Mouse (Mus musculus) embryonic facial prominence, embryonic 10.5 days (tissue): Measurements from ENCODE around the gene Wdr27. TPM values are rescaled to one million over a fixed set of nuclear protein-coding genes. Genes with fewer than 3 reads are reported as not detected.

ENCODE experiments used
- DNase-seq: peaks from one replicate; pipeline ENCODE4 v3.0.0-alpha.2; 2017; ENCODE audit warnings: low spot score
- H3K27ac ChIP-seq: fragments of 300-500 bp; sonication (generic); replicated peaks from 2 replicates; pipeline ENCODE4 v1.5.1; 2016; ENCODE audit warnings: mild to moderate bottlenecking
- H3K27me3 ChIP-seq: fragments of 300-500 bp; sonication (generic); replicated peaks from 2 replicates; pipeline ENCODE4 v1.6.1; 2016; ENCODE audit warnings: low read depth, mild to moderate bottlenecking; ENCODE audit not compliant: poor library complexity, severe bottlenecking
- H3K36me3 ChIP-seq: fragments of 300-500 bp; sonication (generic); replicated peaks from 2 replicates; pipeline ENCODE4 v1.6.1; 2016; ENCODE audit warnings: mild to moderate bottlenecking, moderate library complexity
- H3K4me1 ChIP-seq: fragments of 300-500 bp; sonication (generic); 2 replicates; pipeline ENCODE4 v1.6.1; 2016
- H3K4me3 ChIP-seq: fragments of 300-500 bp; sonication (generic); 2 replicates; pipeline ENCODE4 v1.5.1; 2016; ENCODE audit warnings: mild to moderate bottlenecking, moderate library complexity
- H3K9me3 ChIP-seq: fragments of 300-500 bp; sonication (generic); 2 replicates; pipeline ENCODE4 v1.6.1; 2016; ENCODE audit warnings: mild to moderate bottlenecking
- WGBS: fragments of 180-500 bp; shearing (Covaris S2); methylation state at CpG from one replicate; pipeline ENCODE4 v1.1.7; 2016; 5-methylcytosine and 5-hydroxymethylcytosine counted together
- polyA plus RNA-seq: library from polyadenylated mRNA; unstranded; fragments of >200 nt; fragmentation: Nextera tagmentation; extraction: Ambion mirVana; gene quantifications from 2 replicates; pipeline ENCODE4 v1.2.1, GENCODE M21; 2016

Gene Wdr27
- polyA plus RNA-seq, 1 experiment from 2014 or later: 5.0 TPM

DNA sequence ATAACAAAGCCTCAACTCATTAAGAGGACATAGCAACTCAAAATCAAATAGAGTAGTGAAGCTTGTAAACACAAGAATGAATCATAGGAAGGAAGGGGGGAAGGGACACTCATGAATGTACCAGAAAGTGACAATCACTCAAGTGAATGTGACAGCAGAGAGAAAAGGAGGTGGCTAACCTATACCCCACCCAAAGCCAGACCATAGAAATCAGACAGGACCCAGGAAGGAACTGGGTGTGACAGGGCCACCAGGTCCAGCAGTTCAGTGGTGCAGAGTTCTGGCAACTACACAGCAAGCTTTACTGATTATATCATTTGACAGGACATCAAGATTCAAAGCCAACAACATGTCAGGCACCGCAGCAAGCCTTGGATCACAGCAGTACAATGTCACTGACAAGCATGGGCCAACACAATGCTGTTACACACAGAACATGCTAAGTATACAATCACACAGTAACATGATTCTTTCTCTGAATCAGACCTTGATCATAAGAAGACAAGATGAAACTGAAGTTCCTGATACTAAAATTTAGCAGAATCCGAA is 68.2 kb downstream of the Wdr27 start:
- H3K27me3 ChIP-seq: no peaks in the 10 kb centered on the region
- WGBS: 81% methylated on average over 2 of the region's 2 CpGs

DNA sequence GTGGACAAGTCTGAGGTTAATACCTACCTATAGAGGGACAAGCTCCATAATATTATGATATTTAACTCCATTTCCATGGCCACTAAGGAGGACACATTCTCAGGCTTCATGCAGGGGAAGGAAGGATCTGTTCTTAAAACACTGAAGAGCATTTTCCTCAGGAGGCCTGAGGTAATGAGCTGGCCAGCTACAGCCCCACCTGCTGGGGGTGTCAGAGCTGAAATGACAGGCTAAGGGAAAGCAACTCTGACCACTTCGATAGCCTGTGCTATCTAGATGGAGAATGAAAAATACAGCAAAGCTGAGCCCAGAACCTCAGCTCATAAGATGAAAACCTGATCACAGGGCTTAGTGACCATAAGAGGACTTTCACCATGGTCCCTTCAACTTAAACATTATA is 82.7 kb downstream of the Wdr27 start:
- 78% methylated on average over 1 of the region's 1 CpGs for WGBS
- Histone ChIP-seq H3K4me1 (no peaks in the 10 kb centered on the region), H3K4me3 (no peak overlapping the region), H3K27me3 (no peaks in the 10 kb centered on the region), H3K36me3 (no peaks in the 10 kb centered on the region), H3K27ac (no peak overlapping the region), H3K9me3 (peaks cover 2% of the 10 kb centered on the region; the same call in 1 of the 2 replicates)
- no peak for DNase-seq

More for the DNA sequence above, 68.2 kb downstream of the Wdr27 start:
- Histone ChIP-seq H3K9me3 (no peaks in the 10 kb centered on the region), H3K4me3 (no peak overlapping the region), H3K27ac (no peak overlapping the region), H3K4me1 (no peaks in the 10 kb centered on the region), H3K36me3 (no peaks in the 10 kb centered on the region)
- no peak for DNase-seq

DNA sequence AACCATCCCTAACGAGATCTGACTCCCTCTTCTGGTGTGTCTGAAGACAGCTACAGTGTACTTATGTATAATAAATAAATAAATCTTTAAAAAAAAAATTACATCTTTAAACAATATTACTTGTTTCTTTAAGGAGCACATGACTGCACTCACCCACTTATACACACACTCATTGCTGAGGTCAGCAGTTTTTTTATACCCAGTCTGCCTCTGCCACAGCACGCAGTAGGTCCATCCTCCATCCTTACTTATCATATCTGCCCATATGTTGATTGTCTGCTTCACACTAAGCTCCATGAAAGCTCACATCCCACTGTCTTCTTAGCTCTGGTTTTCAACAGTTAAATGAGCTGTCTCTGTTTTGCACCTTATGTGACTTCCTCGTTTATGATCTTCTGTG is 95.2 kb downstream of the Wdr27 start:
- no peak overlapping the region for H3K27ac ChIP-seq
- H3K4me1 ChIP-seq: no peaks in the 10 kb centered on the region

DNA sequence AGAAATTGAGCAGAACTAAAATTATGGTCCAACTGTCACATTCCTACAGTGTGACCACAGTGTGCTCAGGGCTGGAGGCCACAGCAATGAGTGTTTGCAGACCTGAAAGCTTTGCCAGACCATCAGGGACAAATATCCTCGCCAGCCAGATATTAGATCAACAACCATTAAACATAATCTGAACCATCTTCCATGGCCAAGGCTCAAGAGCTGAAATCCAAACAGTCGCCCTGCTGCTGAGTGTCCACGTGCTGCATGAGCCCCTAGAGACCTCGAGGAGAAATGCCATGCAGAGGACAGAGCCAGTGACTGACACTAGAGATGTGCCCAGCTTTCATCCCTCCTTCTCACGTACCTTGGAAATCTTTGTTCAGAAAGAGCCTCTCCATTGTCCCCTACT is 96.1 kb downstream of the Wdr27 start:
- Histone ChIP-seq H3K9me3 (no peaks in the 10 kb centered on the region), H3K4me3 (no peak overlapping the region), H3K27ac (no peak overlapping the region), H3K27me3 (no peaks in the 10 kb centered on the region), H3K36me3 (no peaks in the 10 kb centered on the region), H3K4me1 (no peaks in the 10 kb centered on the region)
- WGBS: 73% methylated on average over 5 of the region's 5 CpGs
- no peak for DNase-seq

More for the DNA sequence above, 95.2 kb downstream of the Wdr27 start:
- no peaks in the 10 kb centered on the region for H3K27me3 ChIP-seq
- no peaks in the 10 kb centered on the region for H3K36me3 ChIP-seq
- 89% methylated on average over 3 of the region's 3 CpGs for WGBS
- H3K4me3 ChIP-seq: no peak overlapping the region
- no peak for DNase-seq
- H3K9me3 ChIP-seq: no peaks in the 10 kb centered on the region

DNA sequence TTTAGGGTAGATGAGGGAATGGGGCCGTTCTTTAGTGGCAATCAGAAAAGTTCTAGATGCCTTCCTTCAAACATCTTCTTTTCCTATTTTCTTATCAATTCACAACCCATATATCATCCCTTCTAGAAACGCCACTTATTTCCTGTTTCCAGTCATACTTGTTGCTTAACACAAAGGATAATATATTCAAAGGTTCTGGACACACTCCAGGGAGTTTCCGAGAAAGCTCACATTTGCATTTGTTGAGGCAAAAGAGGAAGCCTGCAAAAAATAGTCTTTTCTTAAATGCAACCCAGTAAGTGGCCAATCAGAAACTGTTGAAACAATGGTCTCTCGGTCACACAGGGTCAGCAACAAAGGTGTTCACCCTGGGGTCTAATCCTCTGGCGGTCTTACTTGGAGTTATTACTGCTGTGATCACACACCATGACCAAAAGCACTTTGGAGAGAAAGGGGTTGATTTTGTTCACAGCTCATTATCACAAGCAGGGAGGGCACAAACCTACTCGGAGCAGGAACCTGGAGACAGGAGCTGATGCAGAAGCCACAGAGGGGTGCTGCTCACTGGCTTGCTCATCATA is 116.2 kb downstream of the Wdr27 start:
- Histone ChIP-seq H3K27me3 (no peaks in the 10 kb centered on the region), H3K4me3 (no peak overlapping the region), H3K36me3 (no peaks in the 10 kb centered on the region), H3K27ac (no peak overlapping the region), H3K9me3 (no peaks in the 10 kb centered on the region), H3K4me1 (no peaks in the 10 kb centered on the region)
- WGBS: 64% methylated on average over 6 of the region's 6 CpGs
- no peak for DNase-seq

DNA sequence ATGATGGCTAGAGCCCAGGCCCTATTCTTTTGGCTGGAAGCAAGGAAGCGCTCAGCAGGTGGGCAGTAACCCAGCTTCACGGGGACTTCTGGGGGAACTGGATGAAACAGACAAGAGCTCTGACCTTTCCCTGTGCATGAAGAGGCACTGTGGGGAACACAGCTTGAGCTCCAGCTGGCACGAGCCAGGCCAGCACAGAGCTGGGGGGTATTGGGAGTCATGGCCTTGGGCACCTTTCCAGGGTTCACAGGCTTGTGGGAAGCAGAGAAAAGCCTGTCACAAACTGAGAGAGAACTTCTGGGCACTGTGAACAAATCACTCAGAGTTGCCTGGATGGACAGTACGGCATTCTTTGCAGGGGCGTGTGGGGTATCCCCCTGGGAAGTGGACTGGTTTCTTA is 118.0 kb downstream of the Wdr27 start:
- Histone ChIP-seq H3K4me1 (no peaks in the 10 kb centered on the region), H3K36me3 (no peaks in the 10 kb centered on the region), H3K9me3 (no peaks in the 10 kb centered on the region), H3K4me3 (no peak overlapping the region), H3K27ac (no peak overlapping the region), H3K27me3 (no peaks in the 10 kb centered on the region)
- no peak for DNase-seq
- 66% methylated on average over 5 of the region's 5 CpGs for whole genome bisulfite sequencing

DNA sequence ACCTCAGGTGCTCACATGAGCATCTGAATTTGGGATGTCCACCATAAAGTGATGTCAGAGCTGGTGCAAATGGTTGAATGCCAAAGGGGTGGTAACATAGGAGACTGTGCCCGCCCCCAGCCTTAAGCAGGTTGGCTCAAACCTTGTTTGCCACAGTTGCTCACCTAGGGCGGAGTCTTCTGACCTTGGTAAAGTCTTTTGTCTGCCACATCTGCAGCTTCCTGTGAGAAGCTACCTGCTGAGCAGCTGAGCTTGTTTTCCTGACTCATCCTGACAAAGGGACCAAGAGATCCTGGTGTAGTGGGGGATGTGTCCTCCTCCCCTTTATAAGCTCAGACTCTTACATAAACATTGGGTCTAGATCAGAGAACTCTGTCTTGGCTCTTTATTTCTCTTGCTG is 125.0 kb downstream of the Wdr27 start:
- Histone ChIP-seq H3K4me1 (no peaks in the 10 kb centered on the region), H3K27me3 (no peaks in the 10 kb centered on the region), H3K36me3 (no peaks in the 10 kb centered on the region), H3K27ac (no peak overlapping the region), H3K4me3 (no peak overlapping the region), H3K9me3 (no peaks in the 10 kb centered on the region)
- DNase-seq: no peak
- WGBS: 82% methylated on average over 2 of the region's 2 CpGs

DNA sequence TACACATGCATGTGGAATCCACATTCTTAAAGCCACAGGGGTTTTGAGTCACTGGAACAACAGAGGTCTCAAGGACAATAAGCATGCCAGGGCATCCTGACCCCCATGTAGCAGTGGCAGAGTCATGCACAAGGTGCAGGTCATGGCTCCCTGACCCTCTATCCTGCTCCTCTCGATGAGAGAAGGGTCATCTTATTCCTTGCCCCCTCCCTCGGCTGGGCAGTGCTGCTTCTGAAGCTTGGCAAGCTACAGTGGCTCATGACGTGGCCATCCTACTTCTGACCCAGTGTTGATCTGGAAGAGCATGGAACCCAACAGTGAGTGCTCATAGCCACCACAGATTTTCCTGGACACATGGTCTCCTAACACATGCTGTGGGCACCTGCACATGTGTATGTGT is 126.9 kb downstream of the Wdr27 start:
- Histone ChIP-seq H3K4me1 (no peaks in the 10 kb centered on the region), H3K9me3 (no peaks in the 10 kb centered on the region), H3K27ac (no peak overlapping the region), H3K27me3 (no peaks in the 10 kb centered on the region), H3K36me3 (no peaks in the 10 kb centered on the region), H3K4me3 (no peak overlapping the region)
- 70% methylated on average over 3 of the region's 3 CpGs for WGBS
- no peak for DNase-seq

DNA sequence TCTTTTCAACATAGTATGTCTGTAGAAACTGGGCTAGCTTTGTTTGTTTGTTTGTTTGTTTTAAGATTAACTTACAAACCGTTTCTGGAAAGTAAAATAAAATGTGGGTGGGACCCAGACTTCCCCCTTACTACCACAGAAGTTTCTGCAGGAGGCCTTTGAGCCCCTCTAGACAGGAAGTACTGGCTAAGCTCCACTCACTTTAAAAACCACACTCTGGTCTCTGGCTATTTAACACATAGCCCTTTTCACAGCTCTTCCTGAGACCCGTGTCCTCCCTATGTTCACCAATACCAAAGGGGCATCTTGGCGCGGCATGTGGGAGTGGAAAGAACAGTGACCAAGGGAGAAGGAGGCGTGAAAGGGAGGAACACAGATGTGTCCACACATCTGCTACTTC is 127.7 kb downstream of the Wdr27 start:
- no peaks in the 10 kb centered on the region for H3K36me3 ChIP-seq
- no peak for DNase-seq
- no peaks in the 10 kb centered on the region for H3K4me1 ChIP-seq
- 82% methylated on average over 5 of the region's 5 CpGs for WGBS
- no peak overlapping the region for H3K27ac ChIP-seq
- no peaks in the 10 kb centered on the region for H3K9me3 ChIP-seq
- H3K27me3 ChIP-seq: no peaks in the 10 kb centered on the region
- no peak overlapping the region for H3K4me3 ChIP-seq

DNA sequence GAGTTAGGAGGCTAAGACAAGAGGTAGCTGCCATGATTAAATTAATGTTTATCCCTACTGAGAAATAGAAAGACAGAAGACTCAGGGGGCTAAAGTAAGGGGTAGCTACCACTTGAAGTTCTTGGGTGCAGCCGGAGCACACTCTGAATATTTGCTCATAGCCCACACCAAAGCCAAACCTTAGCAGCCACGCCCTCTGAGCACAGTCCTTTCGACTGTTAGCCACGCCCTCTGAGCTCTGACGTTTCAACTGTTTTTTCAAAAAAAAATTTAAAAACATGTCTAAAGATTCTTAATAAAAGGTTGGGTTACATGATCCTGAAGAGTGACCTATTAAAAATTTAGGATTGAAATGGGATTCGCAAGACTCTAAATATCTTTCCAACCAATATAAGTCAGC is 130.3 kb downstream of the Wdr27 start:
- H3K4me1 ChIP-seq: no peaks in the 10 kb centered on the region
- WGBS: 88% methylated on average over 6 of the region's 6 CpGs
- H3K36me3 ChIP-seq: no peaks in the 10 kb centered on the region
- no peak overlapping the region for H3K4me3 ChIP-seq
- H3K9me3 ChIP-seq: no peaks in the 10 kb centered on the region
- no peak for DNase-seq
- no peak overlapping the region for H3K27ac ChIP-seq
- H3K27me3 ChIP-seq: no peaks in the 10 kb centered on the region

DNA sequence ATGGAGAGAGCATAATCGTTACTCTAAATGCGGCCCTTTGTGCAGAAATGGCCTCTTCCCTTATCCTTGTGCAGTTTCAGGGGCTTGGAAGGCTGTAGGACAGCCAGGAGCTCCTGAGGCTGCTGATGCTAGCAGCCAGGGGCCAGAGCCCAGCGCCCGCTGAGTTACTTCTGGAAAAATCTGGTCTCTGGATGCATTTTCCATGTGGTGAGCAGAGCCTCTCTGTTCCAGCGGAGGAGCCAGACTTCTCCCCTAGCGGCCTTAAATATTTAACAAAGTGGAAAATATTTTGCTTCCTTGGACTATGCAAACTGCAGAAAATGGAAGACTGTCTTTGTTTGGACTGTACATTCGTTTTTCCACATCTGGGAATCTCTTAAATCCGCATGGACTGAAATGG is 130.9 kb downstream of the Wdr27 start:
- Histone ChIP-seq H3K27ac (no peak overlapping the region), H3K4me3 (no peak overlapping the region), H3K9me3 (no peaks in the 10 kb centered on the region), H3K36me3 (no peaks in the 10 kb centered on the region), H3K4me1 (no peaks in the 10 kb centered on the region), H3K27me3 (no peaks in the 10 kb centered on the region)
- DNase-seq: no peak
- 88% methylated on average over 8 of the region's 8 CpGs for WGBS

DNA sequence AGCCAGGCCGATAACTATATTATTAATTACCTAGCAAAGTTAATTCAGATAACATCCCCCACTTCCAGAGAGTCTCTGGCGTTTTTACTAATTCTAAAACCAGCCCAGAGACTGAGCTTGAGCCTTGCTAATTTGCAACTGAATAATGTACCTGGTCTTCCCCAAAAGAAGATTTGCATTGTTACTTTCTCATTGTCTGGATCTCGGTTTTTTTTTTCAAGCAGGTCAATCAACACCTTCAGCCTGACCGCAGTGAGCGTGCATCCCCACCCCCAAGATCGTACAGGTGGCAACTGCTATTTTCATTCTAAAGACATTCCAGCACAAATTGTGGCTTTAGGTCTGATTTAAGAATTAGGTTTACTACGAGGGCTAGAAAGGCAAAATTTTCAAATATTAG is 136.2 kb downstream of the Wdr27 start:
- Histone ChIP-seq H3K4me1 (no peaks in the 10 kb centered on the region), H3K36me3 (no peaks in the 10 kb centered on the region), H3K27ac (no peak overlapping the region), H3K4me3 (no peak overlapping the region), H3K9me3 (no peaks in the 10 kb centered on the region), H3K27me3 (no peaks in the 10 kb centered on the region)
- DNase-seq: no peak
- WGBS: 90% methylated on average over 7 of the region's 7 CpGs

DNA sequence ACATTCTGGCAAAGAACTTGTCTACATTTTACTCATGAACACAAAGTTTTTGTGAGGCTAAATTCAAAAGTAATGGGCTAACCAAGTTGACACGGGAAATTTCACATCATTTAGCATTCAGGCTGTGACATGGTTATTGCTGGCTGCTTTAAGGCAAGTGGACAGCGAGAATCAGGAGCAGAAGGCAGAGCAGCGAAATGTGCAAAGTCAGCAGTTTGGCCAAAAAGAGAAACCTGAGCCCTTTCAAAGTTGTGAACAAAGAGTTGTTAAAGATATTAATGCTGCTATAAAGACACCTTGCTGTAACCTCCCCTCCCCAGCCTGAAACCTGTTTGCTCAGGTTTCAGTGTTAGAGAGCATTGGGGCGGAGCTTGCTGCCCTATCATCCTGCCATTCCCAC is 143.7 kb downstream of the Wdr27 start:
- H3K27ac ChIP-seq: no peak overlapping the region
- WGBS: 92% methylated on average over 4 of the region's 4 CpGs
- H3K4me3 ChIP-seq: no peak overlapping the region
- H3K4me1 ChIP-seq: no peaks in the 10 kb centered on the region
- no peaks in the 10 kb centered on the region for H3K27me3 ChIP-seq
- no peak for DNase-seq
- H3K9me3 ChIP-seq: no peaks in the 10 kb centered on the region
- no peaks in the 10 kb centered on the region for H3K36me3 ChIP-seq
